Mouse (Mus musculus) neural tube, embryonic 11.5 days (tissue): ENCODE data around the gene Atrx. TPM values are rescaled to one million over a fixed set of nuclear protein-coding genes. Genes with fewer than 3 reads are reported as not detected.
"Not testable (repeated sequence)": the region's sequence is repeated elsewhere in the genome, so short reads cannot be mapped to it uniquely, and the experiment has no call there.

ENCODE experiments used
- ATAC-seq: fragments of 200-750 bp; cut with Nextera tagmentation; 2 replicates; pipeline ENCODE4 v1.8.0; 2017; ENCODE audit warnings: moderate number of reproducible peaks, mild to moderate bottlenecking, moderate TSS enrichment, moderate library complexity; ENCODE audit not compliant: insufficient read depth, low FRiP score, low TSS enrichment
- DNase-seq: peaks from one replicate; pipeline ENCODE4 v3.0.0-alpha.2; 2015; ENCODE audit warnings: low spot score
- H3K27ac ChIP-seq: fragments of 300-500 bp; sonication (generic); 2 replicates; pipeline ENCODE4 v1.5.1; 2014; ENCODE audit warnings: low read depth, mild to moderate bottlenecking, low read length
- H3K27me3 ChIP-seq: fragments of 300-500 bp; sonication (generic); 2 replicates; pipeline ENCODE4 v1.6.1; 2014; ENCODE audit warnings: mild to moderate bottlenecking, low read length, mixed read lengths; ENCODE audit not compliant: control insufficient read depth, insufficient read depth
- H3K36me3 ChIP-seq: fragments of 300-500 bp; sonication (generic); 2 replicates; pipeline ENCODE4 v1.6.1; 2014; ENCODE audit warnings: mild to moderate bottlenecking, low read length, moderate library complexity, mixed read lengths; ENCODE audit not compliant: control insufficient read depth, insufficient read depth
- H3K4me1 ChIP-seq: fragments of 300-500 bp; sonication (generic); 2 replicates; pipeline ENCODE4 v1.6.1; 2014; ENCODE audit warnings: low read length, mixed read lengths; ENCODE audit not compliant: control insufficient read depth, insufficient read depth
- H3K4me2 ChIP-seq: fragments of 300-500 bp; sonication (generic); 2 replicates; pipeline ENCODE4 v1.6.1; 2014; ENCODE audit warnings: low read depth, mild to moderate bottlenecking, moderate library complexity
- H3K4me3 ChIP-seq: fragments of 300-500 bp; sonication (generic); 2 replicates; pipeline ENCODE4 v1.5.1; 2014; ENCODE audit warnings: low read depth, low read length
- H3K9ac ChIP-seq: fragments of 300-500 bp; sonication (generic); 2 replicates; pipeline ENCODE4 v1.6.1; 2014; ENCODE audit warnings: mild to moderate bottlenecking, low read length
- H3K9me3 ChIP-seq: fragments of 300-500 bp; sonication (generic); 2 replicates; pipeline ENCODE4 v1.6.1; 2016; ENCODE audit warnings: low read length; ENCODE audit not compliant: control insufficient read depth
- WGBS: fragments of 180-500 bp; shearing (Covaris S2); extraction: QIAGEN DNeasy Blood & Tissue Kit; methylation state at CpG from one replicate; pipeline ENCODE4 v1.1.7; 2014; 5-methylcytosine and 5-hydroxymethylcytosine counted together
- polyA plus RNA-seq: library from polyadenylated mRNA; unstranded; fragments of >200 nt; fragmentation: Nextera tagmentation; extraction: Ambion mirVana; gene quantifications from 2 replicates; pipeline ENCODE4 v1.2.1, GENCODE M21; 2014

Atrx gene
- polyA plus RNA-seq, 1 experiment from 2014 or later: 179 TPM

GRCm38 (mm10) chrX:105927941-105928860, 1.0 kb downstream of the Atrx start:
- WGBS: 23% methylated on average over 34 of the region's 69 CpGs
- no peaks in the 10 kb centered on the region; the same call in 1 of the 2 replicates for H3K36me3 ChIP-seq

GRCm38 (mm10) chrX:105926121-105926735, 3.0 kb downstream of the Atrx start:
- no peak overlapping the region for H3K4me3 ChIP-seq
- no peak for DNase-seq
- H3K9me3 ChIP-seq: no peaks in the 10 kb centered on the region
- H3K4me1 ChIP-seq: no peaks in the 10 kb centered on the region
- H3K27me3 ChIP-seq: no peaks in the 10 kb centered on the region
- H3K9ac ChIP-seq: no peak overlapping the region
- no peak overlapping the region for H3K27ac ChIP-seq
- H3K36me3 ChIP-seq: no peaks in the 10 kb centered on the region; the same call in 1 of the 2 replicates
- WGBS: 80% methylated on average over 12 of the region's 12 CpGs
- no peak for ATAC-seq
- H3K4me2 ChIP-seq: no peak overlapping the region

More at GRCm38 (mm10) chrX:105927941-105928860, 1.0 kb downstream of the Atrx start:
- peak; percentile 74 for ATAC-seq
- H3K4me2 ChIP-seq: peak overlapping the region; percentile 39
- H3K27ac ChIP-seq: peak overlapping the region; percentile 69
- H3K4me3 ChIP-seq: peak overlapping the region; percentile 61
- peak overlapping the region; percentile 79 for H3K9ac ChIP-seq
- DNase-seq: peak; percentile 53
- no peaks in the 10 kb centered on the region for H3K27me3 ChIP-seq
- H3K4me1 ChIP-seq: no peaks in the 10 kb centered on the region
- no peaks in the 10 kb centered on the region for H3K9me3 ChIP-seq

GRCm38 (mm10) chrX:105924326-105925070, 4.7 kb downstream of the Atrx start:
- 94% methylated on average over 5 of the region's 5 CpGs for WGBS
- Histone ChIP-seq H3K36me3 (no peaks in the 10 kb centered on the region; the same call in 1 of the 2 replicates), H3K4me2 (no peak overlapping the region), H3K4me3 (no peak overlapping the region), H3K9me3 (no peaks in the 10 kb centered on the region), H3K9ac (no peak overlapping the region), H3K27ac (no peak overlapping the region), H3K27me3 (no peaks in the 10 kb centered on the region), H3K4me1 (no peaks in the 10 kb centered on the region)
- ATAC-seq (no peak), DNase-seq (no peak)

DNA sequence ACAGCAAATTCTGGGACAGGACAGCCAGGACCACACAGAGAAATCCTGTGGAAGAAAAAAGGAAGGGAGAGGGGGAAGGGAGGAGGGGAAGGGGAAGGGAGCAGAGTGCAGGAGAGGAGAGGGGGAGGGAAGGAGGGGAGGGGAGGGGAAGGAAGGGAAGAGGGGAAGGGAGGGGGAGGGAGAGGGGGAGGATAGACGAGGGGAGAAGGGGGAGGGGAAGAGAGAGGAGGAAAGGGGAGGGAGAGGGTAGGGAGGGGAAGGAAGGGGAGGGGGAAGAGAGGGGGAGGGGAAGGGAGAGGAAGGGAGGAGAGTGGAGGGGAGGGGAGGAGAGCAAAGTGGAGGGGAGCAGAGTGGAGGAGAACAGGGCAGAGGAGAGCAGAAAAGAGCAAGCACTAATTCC, 5.3 kb downstream of the Atrx start:
- H3K4me3 ChIP-seq: no peak overlapping the region
- no peak for DNase-seq
- no peak overlapping the region for H3K9ac ChIP-seq
- WGBS: no CpG with 5 or more reads among the region's 1 CpGs
- H3K36me3 ChIP-seq: no peaks in the 10 kb centered on the region; the same call in 1 of the 2 replicates
- ATAC-seq: no peak
- H3K4me2 ChIP-seq: no peak overlapping the region
- no peak overlapping the region for H3K27ac ChIP-seq
- H3K4me1 ChIP-seq: no peaks in the 10 kb centered on the region
- no peaks in the 10 kb centered on the region for H3K9me3 ChIP-seq
- H3K27me3 ChIP-seq: no peaks in the 10 kb centered on the region

- H3K36me3 ChIP-seq, H3K4me2 ChIP-seq, H3K4me1 ChIP-seq, H3K27me3 ChIP-seq, H3K9ac ChIP-seq, ATAC-seq, H3K9me3 ChIP-seq, H3K4me3 ChIP-seq, H3K27ac ChIP-seq, DNase-seq: not testable (repeated sequence)
- 90% methylated on average over 7 of the region's 7 CpGs for WGBS
Measured at GRCm38 (mm10) chrX:105922986-105923385, 6.2 kb downstream of the Atrx start.

DNA sequence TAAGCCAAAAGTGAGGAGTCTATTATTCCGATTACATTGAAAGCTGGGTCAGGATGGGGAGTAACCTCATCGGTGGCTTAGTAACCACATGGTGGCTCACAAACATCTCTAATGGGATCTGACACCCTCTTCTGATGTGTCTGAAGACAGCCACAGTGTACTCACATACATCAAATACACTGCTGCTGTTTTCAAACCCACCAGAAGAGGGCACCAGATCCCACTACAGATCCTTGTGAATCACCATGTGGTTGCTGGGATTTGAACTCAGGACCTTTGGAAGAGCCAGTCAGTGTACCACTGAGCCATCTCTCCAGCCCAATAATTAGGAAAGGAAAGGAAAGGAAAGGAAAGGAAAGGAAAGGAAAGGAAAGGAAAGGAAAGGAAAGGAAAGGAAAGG, 7.8 kb downstream of the Atrx start:
- no peaks in the 10 kb centered on the region; the same call in 1 of the 2 replicates for H3K36me3 ChIP-seq
- DNase-seq (no peak), ATAC-seq (no peak)
- H3K4me1 ChIP-seq: no peaks in the 10 kb centered on the region
- H3K4me3 ChIP-seq: no peak overlapping the region
- WGBS: 100% methylated on average over 2 of the region's 2 CpGs
- H3K27ac ChIP-seq: no peak overlapping the region
- no peaks in the 10 kb centered on the region for H3K9me3 ChIP-seq
- no peaks in the 10 kb centered on the region for H3K27me3 ChIP-seq
- no peak overlapping the region for H3K9ac ChIP-seq
- H3K4me2 ChIP-seq: no peak overlapping the region

- no peaks in the 10 kb centered on the region for H3K4me1 ChIP-seq
- no peak overlapping the region for H3K9ac ChIP-seq
- no peak overlapping the region for H3K27ac ChIP-seq
- no peaks in the 10 kb centered on the region for H3K27me3 ChIP-seq
- no peaks in the 10 kb centered on the region for H3K36me3 ChIP-seq
- no peaks in the 10 kb centered on the region for H3K9me3 ChIP-seq
- H3K4me3 ChIP-seq: no peak overlapping the region
- WGBS: 85% methylated on average over 3 of the region's 3 CpGs
- ATAC-seq: no peak
- H3K4me2 ChIP-seq: no peak overlapping the region
- no peak for DNase-seq
Measured at GRCm38 (mm10) chrX:105911728-105912127, 17.5 kb downstream of the Atrx start.

DNA sequence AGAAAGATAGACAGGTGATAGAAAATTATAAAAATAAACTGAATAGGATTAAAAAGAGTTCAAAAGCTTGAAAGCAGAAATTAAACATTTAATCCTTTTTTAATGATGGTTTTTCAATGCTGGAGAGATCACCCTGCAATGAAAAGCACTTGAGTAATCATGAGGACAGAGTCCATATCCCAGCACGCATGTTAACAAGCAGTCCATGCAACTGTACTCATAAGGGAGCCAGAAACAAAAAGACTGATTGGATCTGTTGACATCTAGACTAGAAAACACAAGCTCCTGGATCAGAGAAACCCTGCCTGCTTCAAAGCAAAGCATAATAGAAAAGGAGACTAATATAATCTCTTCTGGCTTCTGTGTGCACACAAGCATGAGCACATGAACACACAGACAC, 27.6 kb downstream of the Atrx start:
- no peak for ATAC-seq
- H3K4me1 ChIP-seq: no peaks in the 10 kb centered on the region
- H3K27ac ChIP-seq: no peak overlapping the region
- H3K36me3 ChIP-seq: no peaks in the 10 kb centered on the region
- 88% methylated on average over 1 of the region's 1 CpGs for WGBS
- H3K27me3 ChIP-seq: no peaks in the 10 kb centered on the region
- no peak overlapping the region for H3K4me3 ChIP-seq
- DNase-seq: no peak
- no peak overlapping the region for H3K9ac ChIP-seq
- no peak overlapping the region for H3K4me2 ChIP-seq
- H3K9me3 ChIP-seq: no peaks in the 10 kb centered on the region
